Mouse (Mus musculus) MEL (cell line): Measurements from ENCODE around the gene Atp6v1e1. TPM values are rescaled to one million over a fixed set of nuclear protein-coding genes. Genes with fewer than 3 reads are reported as not detected.

ENCODE experiments used
- DNase-seq: peaks from one replicate; pipeline ENCODE4 v3.0.0; 2011; ENCODE audit warnings: low read depth, low spot score
- H3K27ac ChIP-seq: 2 replicates; pipeline ENCODE4 v1.5.1; 2012; ENCODE audit warnings: low read depth, mild to moderate bottlenecking, control low read depth, low read length, moderate library complexity; ENCODE audit not compliant: control insufficient read depth
- H3K27me3 ChIP-seq, 2 experiments: fragments of 150-350 bp in 1 of 2; sonication (generic) in 1 of 2; 2 replicates each; pipeline ENCODE4 v1.6.1; 2012; ENCODE audit warnings: low read length in 2 of 2, mild to moderate bottlenecking in 2 of 2, improper control_type of control experiment in 1 of 2, moderate library complexity in 1 of 2; ENCODE audit not compliant: insufficient read depth in 2 of 2, control insufficient read depth in 1 of 2
- H3K36me3 ChIP-seq, 2 experiments: 2 replicates each; pipeline ENCODE4 v1.6.1; 2012 to 2014; ENCODE audit warnings: low read length in 2 of 2, improper control_type of control experiment in 1 of 2, inconsistent platforms in 1 of 2, mild to moderate bottlenecking in 1 of 2; ENCODE audit not compliant: insufficient read depth in 2 of 2, control insufficient read depth in 1 of 2
- H3K4me1 ChIP-seq, 2 experiments: fragments of 150-350 bp in 1 of 2; sonication (generic) in 1 of 2; 2 replicates each; pipeline ENCODE4 v1.6.1; 2012; ENCODE audit warnings: low read length in 2 of 2, improper control_type of control experiment in 1 of 2, mild to moderate bottlenecking in 1 of 2; ENCODE audit not compliant: insufficient read depth in 2 of 2, control insufficient read depth in 1 of 2
- H3K4me3 ChIP-seq, 2 experiments: fragments of 150-350 bp in 1 of 2; sonication (generic) in 1 of 2; 2 replicates each; pipeline ENCODE4 v1.5.1; 2012; ENCODE audit warnings: low read depth in 2 of 2, low read length in 2 of 2, mild to moderate bottlenecking in 2 of 2, moderate library complexity in 2 of 2, control low read depth in 1 of 2, improper control_type of control experiment in 1 of 2; ENCODE audit not compliant: control insufficient read depth in 1 of 2, insufficient read depth in 1 of 2
- H3K79me2 ChIP-seq: 2 replicates; pipeline ENCODE4 v1.6.1; 2012; ENCODE audit warnings: mild to moderate bottlenecking, low read length, moderate library complexity; ENCODE audit not compliant: control insufficient read depth, poor library complexity, insufficient read depth
- H3K9ac ChIP-seq: 2 replicates; pipeline ENCODE4 v1.6.1; 2012; ENCODE audit warnings: low read depth, mild to moderate bottlenecking, control low read depth, low read length, moderate library complexity; ENCODE audit not compliant: control insufficient read depth, poor library complexity, severe bottlenecking
- H3K9me3 ChIP-seq: fragments of 150-350 bp; sonication (generic); replicated peaks from 2 replicates; pipeline ENCODE4 v1.6.1; 2012; ENCODE audit warnings: mild to moderate bottlenecking, low read length, improper control_type of control experiment, moderate library complexity; ENCODE audit not compliant: insufficient read depth
- BHLHE40 ChIP-seq: IDR thresholded peaks from 2 replicates; pipeline ENCODE4 v1.6.1; 2012; ENCODE audit warnings: low read depth, mild to moderate bottlenecking, inconsistent platforms, low read length, improper control_type of control experiment, borderline replicate concordance
- CHD1 ChIP-seq: IDR thresholded peaks from 2 replicates; pipeline ENCODE4 v1.6.1; 2012; ENCODE audit warnings: low read depth, mild to moderate bottlenecking, inconsistent platforms, low read length, improper control_type of control experiment
- CHD2 ChIP-seq: IDR thresholded peaks from 2 replicates; pipeline ENCODE4 v1.6.1; 2011; ENCODE audit warnings: low read length, improper control_type of control experiment
- CTCF ChIP-seq, 3 experiments: IDR thresholded peaks in 2 of 3; conservative IDR thresholded peaks in 1 of 3; 2 replicates each; pipeline ENCODE4 v1.5.1; 2011 to 2012; ENCODE audit warnings: low read length in 3 of 3, low read depth in 2 of 3, mild to moderate bottlenecking in 2 of 3, improper control_type of control experiment in 1 of 3, inconsistent platforms in 1 of 3, mixed read lengths in 1 of 3, moderate library complexity in 1 of 3; ENCODE audit not compliant: control insufficient read depth in 1 of 3, insufficient read depth in 1 of 3, poor library complexity in 1 of 3, severe bottlenecking in 1 of 3
- ELF1 ChIP-seq: IDR thresholded peaks from 2 replicates; pipeline ENCODE4 v1.6.1; 2014; ENCODE audit warnings: low read depth, mild to moderate bottlenecking, inconsistent platforms, low read length, improper control_type of control experiment, moderate library complexity
- ETS1 ChIP-seq: IDR thresholded peaks from 2 replicates; pipeline ENCODE4 v1.6.1; 2012; ENCODE audit warnings: low read depth, mild to moderate bottlenecking, inconsistent platforms, low read length, improper control_type of control experiment, moderate library complexity
- GABPA ChIP-seq: IDR thresholded peaks from 2 replicates; pipeline ENCODE4 v1.6.1; 2012; ENCODE audit warnings: low read depth, mild to moderate bottlenecking, inconsistent platforms, low read length, improper control_type of control experiment, moderate library complexity
- GATA1 ChIP-seq: IDR thresholded peaks from 2 replicates; pipeline ENCODE4 v1.6.1; 2011; ENCODE audit warnings: low read depth, low read length, improper control_type of control experiment
- JUND ChIP-seq: IDR thresholded peaks from 2 replicates; pipeline ENCODE4 v1.6.1; 2011; ENCODE audit warnings: low read depth, mild to moderate bottlenecking, improper control_type of control experiment, low read length
- KAT2A ChIP-seq: conservative IDR thresholded peaks from 2 replicates; pipeline ENCODE4 v1.6.1; 2012; ENCODE audit warnings: low read depth, low read length, improper control_type of control experiment, inconsistent platforms
- MAFK ChIP-seq: IDR thresholded peaks from 2 replicates; pipeline ENCODE4 v1.6.1; 2011; ENCODE audit warnings: low read depth, mild to moderate bottlenecking, low read length, improper control_type of control experiment, borderline replicate concordance
- MAX ChIP-seq: IDR thresholded peaks from 2 replicates; pipeline ENCODE4 v1.6.1; 2011; ENCODE audit warnings: low read length, improper control_type of control experiment
- MEF2A ChIP-seq: IDR thresholded peaks from 2 replicates; pipeline ENCODE4 v1.6.1; 2014; ENCODE audit warnings: low read depth, mild to moderate bottlenecking, inconsistent platforms, low read length, improper control_type of control experiment; ENCODE audit not compliant: poor library complexity, insufficient replicate concordance, severe bottlenecking; ENCODE audit errors: extremely low read depth
- MYB ChIP-seq: IDR thresholded peaks from 2 replicates; pipeline ENCODE4 v1.6.1; 2011; ENCODE audit warnings: mild to moderate bottlenecking, low read depth, low read length, improper control_type of control experiment
- MYC ChIP-seq: IDR thresholded peaks from 2 replicates; pipeline ENCODE4 v1.6.1; 2011; ENCODE audit warnings: low read depth, mild to moderate bottlenecking, low read length, improper control_type of control experiment, moderate library complexity
- NELFE ChIP-seq: IDR thresholded peaks from 2 replicates; pipeline ENCODE4 v1.6.1; 2011; ENCODE audit warnings: low read depth, low read length, improper control_type of control experiment
- NRF1 ChIP-seq: IDR thresholded peaks from 2 replicates; pipeline ENCODE4 v1.6.1; 2014; ENCODE audit warnings: low read depth, mild to moderate bottlenecking, inconsistent platforms, low read length, improper control_type of control experiment, moderate library complexity; ENCODE audit not compliant: poor library complexity, insufficient read depth, severe bottlenecking
- POLR2A ChIP-seq, 2 experiments: IDR thresholded peaks; 2 replicates each; pipeline ENCODE4 v1.6.1; 2011 to 2012; ENCODE audit warnings: low read length in 2 of 2, mild to moderate bottlenecking in 2 of 2, control low read depth in 1 of 2, improper control_type of control experiment in 1 of 2, low read depth in 1 of 2, moderate library complexity in 1 of 2; ENCODE audit not compliant: control insufficient read depth in 1 of 2, insufficient read depth in 1 of 2, poor library complexity in 1 of 2
- POLR2AphosphoS2 ChIP-seq: IDR thresholded peaks from 2 replicates; pipeline ENCODE4 v1.6.1; 2011; ENCODE audit warnings: low read length, improper control_type of control experiment
- POLR2AphosphoS5 ChIP-seq: IDR thresholded peaks from 2 replicates; pipeline ENCODE4 v1.6.1; 2012; ENCODE audit warnings: low read depth, borderline replicate concordance, mild to moderate bottlenecking, inconsistent platforms, low read length, moderate library complexity, mixed read lengths
- RAD21 ChIP-seq: IDR thresholded peaks from 2 replicates; pipeline ENCODE4 v1.6.1; 2011; ENCODE audit warnings: mild to moderate bottlenecking, low read depth, low read length, improper control_type of control experiment
- RCOR1 ChIP-seq: IDR thresholded peaks from 2 replicates; pipeline ENCODE4 v1.6.1; 2012; ENCODE audit warnings: low read depth, mild to moderate bottlenecking, inconsistent platforms, low read length, improper control_type of control experiment
- SIN3A ChIP-seq: IDR thresholded peaks from 2 replicates; pipeline ENCODE4 v1.6.1; 2012; ENCODE audit warnings: low read length, improper control_type of control experiment, inconsistent platforms
- SMC3 ChIP-seq: IDR thresholded peaks from 2 replicates; pipeline ENCODE4 v1.6.1; 2011; ENCODE audit warnings: low read depth, low read length, improper control_type of control experiment
- TAL1 ChIP-seq: IDR thresholded peaks from 2 replicates; pipeline ENCODE4 v1.6.1; 2012; ENCODE audit warnings: mild to moderate bottlenecking, inconsistent platforms, low read length, moderate library complexity, mixed read lengths
- TBP ChIP-seq: IDR thresholded peaks from 2 replicates; pipeline ENCODE4 v1.8.0; 2011; ENCODE audit warnings: low read depth, low read length, improper control_type of control experiment
- UBTF ChIP-seq: IDR thresholded peaks from 2 replicates; pipeline ENCODE4 v1.6.1; 2012; ENCODE audit warnings: low read depth, mild to moderate bottlenecking, inconsistent platforms, low read length, improper control_type of control experiment, moderate library complexity, borderline replicate concordance; ENCODE audit not compliant: insufficient read depth
- USF1 ChIP-seq: IDR thresholded peaks from 2 replicates; pipeline ENCODE4 v1.6.1; 2014; ENCODE audit warnings: low read depth, mild to moderate bottlenecking, inconsistent platforms, low read length, improper control_type of control experiment, moderate library complexity
- USF2 ChIP-seq, 2 experiments: IDR thresholded peaks; 2 replicates each; pipeline ENCODE4 v1.6.1; 2011 to 2012; ENCODE audit warnings: improper control_type of control experiment in 2 of 2, low read length in 2 of 2, borderline replicate concordance in 1 of 2, inconsistent platforms in 1 of 2, low read depth in 1 of 2, mild to moderate bottlenecking in 1 of 2; ENCODE audit not compliant: insufficient read depth in 1 of 2
- ZC3H11A ChIP-seq: IDR thresholded peaks from 2 replicates; pipeline ENCODE4 v1.6.1; 2012; ENCODE audit warnings: low read depth, mild to moderate bottlenecking, inconsistent platforms, low read length, improper control_type of control experiment
- ZMIZ1 ChIP-seq: IDR thresholded peaks from 2 replicates; pipeline ENCODE4 v1.6.1; 2012; ENCODE audit warnings: low read depth, mild to moderate bottlenecking, inconsistent platforms, low read length, improper control_type of control experiment, moderate library complexity
- ZNF384 ChIP-seq: IDR thresholded peaks from 2 replicates; pipeline ENCODE4 v1.6.1; 2012; ENCODE audit warnings: low read depth, mild to moderate bottlenecking, inconsistent platforms, low read length, improper control_type of control experiment
- polyA plus RNA-seq, 2 experiments: library from polyadenylated mRNA; stranded (reverse) in 1 of 2; unstranded in 1 of 2; fragments of >175 nt in 1 of 2; fragments of >200 nt in 1 of 2; gene quantifications; 2 replicates each; pipeline versions ENCODE4 v1.2.1 to v1.2.4; 2012; ENCODE audit warnings: low replicate concordance in 2 of 2, low read depth in 1 of 2; ENCODE audit not compliant: insufficient read length in 2 of 2, insufficient read depth in 1 of 2, missing spikeins in 1 of 2
- total RNA-seq: library from RNA; depleted of rRNA; stranded (reverse); fragments of 300-350 nt; gene quantifications from 2 replicates; pipeline ENCODE4 v1.2.3, GENCODE M21; 2012

Gene Atp6v1e1
- total and polyA plus RNA-seq, 3 experiments, result 123 to 129 TPM; not detected in 1

DNA sequence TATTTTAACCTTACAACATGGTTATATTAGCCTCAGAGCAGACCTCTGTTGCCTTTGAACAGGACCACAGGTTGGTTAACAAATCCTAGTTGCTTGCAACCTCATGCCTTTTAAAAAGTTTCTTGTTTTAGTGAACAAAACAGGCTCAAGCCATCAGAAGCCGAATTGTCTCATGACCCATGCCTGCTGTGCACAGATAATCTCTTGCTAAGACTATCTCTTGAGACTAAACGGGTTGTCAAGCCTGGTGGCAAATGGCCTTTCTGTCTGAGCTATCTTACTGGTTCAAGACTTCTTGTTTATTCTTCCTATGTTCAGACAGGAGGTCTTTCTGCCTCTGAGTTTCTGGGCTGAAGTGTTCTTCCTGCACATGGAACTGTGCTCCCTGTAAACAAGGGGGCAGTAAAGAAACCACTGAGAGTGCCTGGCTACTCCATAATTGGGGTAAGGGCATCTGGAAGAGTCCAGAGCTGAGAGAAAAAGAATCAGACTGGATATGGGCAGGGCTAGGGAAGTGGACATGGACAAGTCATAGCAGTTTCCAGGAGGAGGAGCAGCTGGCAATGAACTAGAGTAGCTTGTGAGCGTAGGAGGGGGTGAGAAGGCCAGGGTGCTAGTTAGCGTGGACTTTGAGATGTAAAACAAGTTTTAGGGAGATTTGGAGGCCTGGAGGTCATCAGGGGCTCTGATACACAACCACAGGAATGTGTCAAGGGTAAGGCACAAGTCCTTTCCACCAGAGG, 8.4 kb upstream of the Atp6v1e1 start (continued):
- TF ChIP-seq MYC (peak; percentile 78; the same call in 1 of the 2 replicates), CTCF (IDR thresholded peaks at IDR 0.05 in 2 of 3, conservative IDR thresholded peaks at IDR 0.05 in 1 of 3; ENCODE audit: control insufficient read depth in 1 of 3, insufficient read depth in 1 of 3, low read depth in 2 of 3, low read length in 3 of 3, poor library complexity in 1 of 3, severe bottlenecking in 1 of 3) (no peak), NRF1 (no peak)

DNA sequence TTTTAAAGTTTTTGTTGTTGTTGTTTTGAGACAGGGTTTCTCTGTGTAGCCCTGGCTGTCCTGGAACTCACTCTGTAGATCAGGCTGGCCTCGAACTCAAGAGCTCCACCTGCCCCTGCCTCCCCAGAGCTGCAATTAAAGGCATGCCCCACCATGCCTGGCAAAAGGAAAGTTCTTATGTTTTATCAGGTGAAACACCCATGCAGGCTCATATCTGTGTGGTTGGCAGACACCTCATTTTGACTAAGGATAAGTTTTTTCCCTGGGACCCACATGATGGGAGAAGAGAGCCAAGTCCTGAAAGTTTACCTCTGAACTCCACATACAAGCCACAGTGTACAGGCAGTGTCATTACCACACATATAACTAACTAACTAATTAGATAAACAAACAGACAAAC, 7.5 kb upstream of the Atp6v1e1 start:
- H3K36me3 ChIP-seq, result peaks cover 0 to 37% of the 10 kb centered on the region in 2 experiments; a peak in 2 of 4 replicates
- no peak overlapping the region for H3K9ac ChIP-seq
- no peaks in the 10 kb centered on the region for H3K27me3 ChIP-seq
- no peak overlapping the region for H3K4me3 ChIP-seq
- peak; percentile 80 for DNase-seq
- H3K9me3 ChIP-seq, result no peaks in the 10 kb centered on the region
- peak overlapping the region; percentile 53 for H3K27ac ChIP-seq
- H3K4me1 ChIP-seq, result peaks cover 28 to 34% of the 10 kb centered on the region in 2 experiments
- H3K79me2 ChIP-seq, result no peaks in the 10 kb centered on the region
- peak; percentile 57 for TF ChIP-seq MAX
- TF ChIP-seq MEF2A, result no peak
- TF ChIP-seq ELF1, result no peak
- no peak for TF ChIP-seq MAFK
- peak; percentile 48; the same call in 1 of the 2 replicates for TF ChIP-seq BHLHE40
- TF ChIP-seq POLR2AphosphoS5, result no peak
- TF ChIP-seq CHD2, result no peak
- peak; percentile 89 for TF ChIP-seq GATA1
- TF ChIP-seq CHD1, result no peak
- no peak for TF ChIP-seq GABPA
- peak; percentile 59; the same call in 1 of the 2 replicates for TF ChIP-seq TBP
- no peak for TF ChIP-seq POLR2AphosphoS2
- no peak for TF ChIP-seq MYC
- TF ChIP-seq ZNF384, result peak; percentile 80
- TF ChIP-seq MYB, result peak; percentile 49; the same call in 1 of the 2 replicates
- TF ChIP-seq USF1, result peak; percentile 59; the same call in 1 of the 2 replicates
- 0 out of 2 replicates have a peak, but pooled peaks have one; percentile 17 for TF ChIP-seq NRF1
- TF ChIP-seq USF2 (IDR thresholded peaks at IDR 0.05; ENCODE audit: borderline replicate concordance in 1 of 2, insufficient read depth in 1 of 2, low read depth in 1 of 2, low read length in 2 of 2), result no peak
- no peak for TF ChIP-seq JUND
- TF ChIP-seq CTCF (IDR thresholded peaks at IDR 0.05 in 2 of 3, conservative IDR thresholded peaks at IDR 0.05 in 1 of 3; ENCODE audit: control insufficient read depth in 1 of 3, insufficient read depth in 1 of 3, low read depth in 2 of 3, low read length in 3 of 3, poor library complexity in 1 of 3, severe bottlenecking in 1 of 3), result peak in 1 of 3 experiments; percentile 26; a peak in 1 of 6 replicates
- peak; percentile 75 for TF ChIP-seq TAL1
- TF ChIP-seq ZMIZ1, result no peak
- TF ChIP-seq RAD21, result no peak
- peak; percentile 88 for TF ChIP-seq ETS1
- TF ChIP-seq SMC3, result peak; percentile 17; the same call in 1 of the 2 replicates
- TF ChIP-seq KAT2A, result no peak; the same call in 1 of the 2 replicates
- TF ChIP-seq NELFE, result no peak
- TF ChIP-seq POLR2A (IDR thresholded peaks at IDR 0.05; ENCODE audit: control insufficient read depth in 1 of 2, insufficient read depth in 1 of 2, low read depth in 1 of 2, low read length in 2 of 2, poor library complexity in 1 of 2), result no peak
- TF ChIP-seq ZC3H11A, result no peak
- TF ChIP-seq UBTF, result no peak
- TF ChIP-seq SIN3A, result peak; percentile 88
- peak; percentile 74; the same call in 1 of the 2 replicates for TF ChIP-seq RCOR1
